Mouse (Mus musculus) CH12.LX (cell line): Measurements from ENCODE around the gene Tcea2. TPM values are rescaled to one million over a fixed set of nuclear protein-coding genes. Genes with fewer than 3 reads are reported as not detected.

Experiments used
- DNase-seq: peaks from one replicate; pipeline ENCODE4 v3.0.0-alpha.2; 2013; ENCODE audit errors: extremely low read depth
- H3K27ac ChIP-seq: 2 replicates; pipeline ENCODE4 v1.5.1; 2012; ENCODE audit warnings: low read depth, mild to moderate bottlenecking, control low read depth, moderate library complexity; ENCODE audit not compliant: insufficient read depth
- H3K27me3 ChIP-seq: replicated peaks from 2 replicates; pipeline ENCODE3; 2012; ENCODE audit warnings: inconsistent platforms
- H3K36me3 ChIP-seq, 2 experiments: replicated peaks in 1 of 2; 2 replicates each; pipeline versions ENCODE3 to v1.6.1; 2012; ENCODE audit warnings: inconsistent platforms in 1 of 2, low read length in 1 of 2, mild to moderate bottlenecking in 1 of 2, mixed read lengths in 1 of 2, moderate library complexity in 1 of 2; ENCODE audit not compliant: control insufficient read depth in 1 of 2, insufficient read depth in 1 of 2
- H3K4me1 ChIP-seq, 2 experiments: 2 replicates each; pipeline ENCODE4 v1.6.1; 2012; ENCODE audit warnings: inconsistent platforms in 1 of 2, moderate library complexity in 1 of 2; ENCODE audit not compliant: insufficient read depth in 2 of 2, control insufficient read depth in 1 of 2
- H3K4me2 ChIP-seq: 2 replicates; pipeline ENCODE4 v1.6.1; 2012; ENCODE audit warnings: low read depth, mild to moderate bottlenecking, control low read depth; ENCODE audit not compliant: poor library complexity, insufficient read depth, severe bottlenecking
- H3K4me3 ChIP-seq, 3 experiments: fragments of 150-350 bp in 1 of 3; sonication (generic) in 1 of 3; replicated peaks in 1 of 3; 2 replicates each; pipeline versions ENCODE3 to v1.5.1; 2011 to 2012; ENCODE audit warnings: low read depth in 2 of 3, low read length in 2 of 3, mild to moderate bottlenecking in 2 of 3, moderate library complexity in 2 of 3, control low read depth in 1 of 3, improper control_type of control experiment in 1 of 3, inconsistent platforms in 1 of 3, mixed read lengths in 1 of 3; ENCODE audit not compliant: poor library complexity in 1 of 3
- H3K79me2 ChIP-seq: replicated peaks from 2 replicates; pipeline ENCODE4 v1.6.1; 2012; ENCODE audit warnings: mild to moderate bottlenecking, moderate library complexity; ENCODE audit not compliant: control insufficient read depth, poor library complexity, insufficient read depth, severe bottlenecking; ENCODE audit errors: extremely low read depth
- H3K9ac ChIP-seq: 2 replicates; pipeline ENCODE4 v1.6.1; 2012; ENCODE audit warnings: low read depth, mild to moderate bottlenecking, control low read depth, moderate library complexity; ENCODE audit not compliant: insufficient read depth
- H3K9me3 ChIP-seq: replicated peaks from 2 replicates; pipeline ENCODE3; 2012; ENCODE audit warnings: low read length, inconsistent platforms, mixed read lengths
- BHLHE40 ChIP-seq: IDR thresholded peaks from 2 replicates; pipeline ENCODE4 v1.6.1; 2011; ENCODE audit warnings: mild to moderate bottlenecking, low read depth, low read length, improper control_type of control experiment
- CHD2 ChIP-seq: IDR thresholded peaks from 2 replicates; pipeline ENCODE4 v1.6.1; 2011; ENCODE audit warnings: low read length, improper control_type of control experiment
- CTCF ChIP-seq, 2 experiments: IDR thresholded peaks in 1 of 2; conservative IDR thresholded peaks in 1 of 2; 2 replicates each; pipeline ENCODE4 v1.5.1; 2011 to 2012; ENCODE audit warnings: low read depth in 2 of 2, low read length in 2 of 2, improper control_type of control experiment in 1 of 2, inconsistent platforms in 1 of 2, mild to moderate bottlenecking in 1 of 2, moderate library complexity in 1 of 2
- E2F4 ChIP-seq: IDR thresholded peaks from 2 replicates; pipeline ENCODE4 v1.6.1; 2011; ENCODE audit warnings: low read depth, low read length, improper control_type of control experiment; ENCODE audit not compliant: insufficient replicate concordance
- ELF1 ChIP-seq: IDR thresholded peaks from 2 replicates; pipeline ENCODE4 v1.6.1; 2014; ENCODE audit warnings: low read depth, mild to moderate bottlenecking, inconsistent platforms, low read length, improper control_type of control experiment
- EP300 ChIP-seq: IDR thresholded peaks from 2 replicates; pipeline ENCODE4 v1.6.1; 2011; ENCODE audit warnings: low read length, improper control_type of control experiment
- ETS1 ChIP-seq: conservative IDR thresholded peaks from 2 replicates; pipeline ENCODE4 v1.6.1; 2012; ENCODE audit warnings: low read depth, mild to moderate bottlenecking, inconsistent platforms, low read length, improper control_type of control experiment, moderate library complexity
- GABPA ChIP-seq: IDR thresholded peaks from 2 replicates; pipeline ENCODE4 v1.6.1; 2012; ENCODE audit warnings: low read depth, low read length, improper control_type of control experiment, inconsistent platforms; ENCODE audit not compliant: insufficient replicate concordance
- HCFC1 ChIP-seq: IDR thresholded peaks from 2 replicates; pipeline ENCODE4 v1.6.1; 2012; ENCODE audit warnings: low read depth, mild to moderate bottlenecking, inconsistent platforms, low read length, improper control_type of control experiment
- IRF4 ChIP-seq: IDR thresholded peaks from 2 replicates; pipeline ENCODE4 v1.6.1; 2014; ENCODE audit warnings: low read depth, mild to moderate bottlenecking, inconsistent platforms, low read length, improper control_type of control experiment
- JUN ChIP-seq: IDR thresholded peaks from 2 replicates; pipeline ENCODE4 v1.6.1; 2011; ENCODE audit warnings: low read depth, mild to moderate bottlenecking, low read length, improper control_type of control experiment, moderate library complexity; ENCODE audit not compliant: insufficient read depth
- JUND ChIP-seq: conservative IDR thresholded peaks from 2 replicates; pipeline ENCODE4 v1.6.1; 2011; ENCODE audit warnings: low read depth, low read length, improper control_type of control experiment
- KAT2A ChIP-seq: IDR thresholded peaks from 2 replicates; pipeline ENCODE4 v1.6.1; 2012; ENCODE audit warnings: low read length, improper control_type of control experiment, inconsistent platforms; ENCODE audit not compliant: insufficient replicate concordance
- MAFK ChIP-seq: IDR thresholded peaks from 2 replicates; pipeline ENCODE4 v1.6.1; 2011; ENCODE audit warnings: low read length, improper control_type of control experiment; ENCODE audit not compliant: insufficient replicate concordance
- MAZ ChIP-seq: IDR thresholded peaks from 2 replicates; pipeline ENCODE4 v1.6.1; 2012; ENCODE audit warnings: low read depth, mild to moderate bottlenecking, inconsistent platforms, low read length, improper control_type of control experiment, moderate library complexity
- MEF2A ChIP-seq: IDR thresholded peaks from 2 replicates; pipeline ENCODE4 v1.6.1; 2014; ENCODE audit warnings: low read depth, mild to moderate bottlenecking, inconsistent platforms, low read length, improper control_type of control experiment, borderline replicate concordance
- MYC ChIP-seq: IDR thresholded peaks from 2 replicates; pipeline ENCODE4 v1.6.1; 2011; ENCODE audit warnings: low read depth, mild to moderate bottlenecking, improper control_type of control experiment, low read length
- NELFE ChIP-seq: IDR thresholded peaks from 2 replicates; pipeline ENCODE4 v1.6.1; 2011; ENCODE audit warnings: low read depth, low read length, improper control_type of control experiment
- NRF1 ChIP-seq: IDR thresholded peaks from 2 replicates; pipeline ENCODE4 v1.6.1; 2014; ENCODE audit warnings: low read depth, mild to moderate bottlenecking, inconsistent platforms, low read length, improper control_type of control experiment, moderate library complexity
- PAX5 ChIP-seq: IDR thresholded peaks from 2 replicates; pipeline ENCODE4 v1.6.1; 2012; ENCODE audit warnings: low read length, inconsistent platforms, mixed read lengths
- POLR2A ChIP-seq: IDR thresholded peaks from 2 replicates; pipeline ENCODE4 v1.6.1; 2011; ENCODE audit warnings: low read depth, mild to moderate bottlenecking, improper control_type of control experiment, low read length
- POLR2AphosphoS2 ChIP-seq: IDR thresholded peaks from 2 replicates; pipeline ENCODE4 v1.6.1; 2011; ENCODE audit warnings: low read depth, low read length, improper control_type of control experiment
- RAD21 ChIP-seq: IDR thresholded peaks from 2 replicates; pipeline ENCODE4 v1.6.1; 2011; ENCODE audit warnings: low read depth, mild to moderate bottlenecking, low read length, improper control_type of control experiment, moderate library complexity
- RCOR1 ChIP-seq: conservative IDR thresholded peaks from 2 replicates; pipeline ENCODE4 v1.6.1; 2012; ENCODE audit warnings: low read depth, mild to moderate bottlenecking, inconsistent platforms, low read length, improper control_type of control experiment
- SMC3 ChIP-seq: IDR thresholded peaks from 2 replicates; pipeline ENCODE4 v1.6.1; 2011; ENCODE audit warnings: low read depth, low read length, improper control_type of control experiment
- TBP ChIP-seq: conservative IDR thresholded peaks from 2 replicates; pipeline ENCODE4 v1.6.1; 2011; ENCODE audit warnings: low read depth, low read length, improper control_type of control experiment
- TCF12 ChIP-seq: IDR thresholded peaks from 2 replicates; pipeline ENCODE4 v1.6.1; 2014; ENCODE audit warnings: low read depth, mild to moderate bottlenecking, inconsistent platforms, low read length, improper control_type of control experiment
- USF2 ChIP-seq: conservative IDR thresholded peaks from 2 replicates; pipeline ENCODE4 v1.6.1; 2011; ENCODE audit warnings: low read depth, low read length, improper control_type of control experiment
- ZC3H11A ChIP-seq: IDR thresholded peaks from 2 replicates; pipeline ENCODE4 v1.6.1; 2012; ENCODE audit warnings: low read depth, mild to moderate bottlenecking, inconsistent platforms, low read length, improper control_type of control experiment
- ZMIZ1 ChIP-seq: IDR thresholded peaks from 2 replicates; pipeline ENCODE4 v1.6.1; 2012; ENCODE audit warnings: low read depth, mild to moderate bottlenecking, inconsistent platforms, low read length, improper control_type of control experiment
- ZNF384 ChIP-seq: IDR thresholded peaks from 2 replicates; pipeline ENCODE4 v1.6.1; 2012; ENCODE audit warnings: low read depth, low read length, improper control_type of control experiment, inconsistent platforms
- dilution Hi-C: fragments of 300-500 bp; cut with MboI; formaldehyde crosslinking; loops from 2 replicates; pipeline ENCODE4 v1.14.3; 2020; ENCODE audit warnings: low sequenced_read_pairs; ENCODE audit not compliant: extremely low pct_unique_long_range_greater_than_20kb, extremely low pct_ligation_motif_present
- in situ Hi-C: fragments of 300-500 bp; cut with MboI; formaldehyde crosslinking; loops from 3 replicates; pipeline ENCODE4 v1.14.3; 2019; ENCODE audit warnings: low sequenced_read_pairs, low pct_ligation_motif_present, low pct_unique_long_range_greater_than_20kb, mixed read lengths
- polyA plus RNA-seq: library from polyadenylated mRNA; unstranded; fragments of >175 nt; gene quantifications from 2 replicates; pipeline ENCODE4 v1.2.1, GENCODE M21; 2012; ENCODE audit warnings: low read depth; ENCODE audit not compliant: insufficient read length
- total RNA-seq, 2 experiments: library from RNA; depleted of rRNA; stranded (reverse); fragments of 300-350 nt in 1 of 2; fragments of >200 nt in 1 of 2; gene quantifications; 2 replicates each; pipeline ENCODE4 v1.2.3; 2012 to 2014

The Tcea2 gene
- total and polyA plus RNA-seq, 3 experiments = 8.8 to 14.4 (median 9.2) TPM

DNA sequence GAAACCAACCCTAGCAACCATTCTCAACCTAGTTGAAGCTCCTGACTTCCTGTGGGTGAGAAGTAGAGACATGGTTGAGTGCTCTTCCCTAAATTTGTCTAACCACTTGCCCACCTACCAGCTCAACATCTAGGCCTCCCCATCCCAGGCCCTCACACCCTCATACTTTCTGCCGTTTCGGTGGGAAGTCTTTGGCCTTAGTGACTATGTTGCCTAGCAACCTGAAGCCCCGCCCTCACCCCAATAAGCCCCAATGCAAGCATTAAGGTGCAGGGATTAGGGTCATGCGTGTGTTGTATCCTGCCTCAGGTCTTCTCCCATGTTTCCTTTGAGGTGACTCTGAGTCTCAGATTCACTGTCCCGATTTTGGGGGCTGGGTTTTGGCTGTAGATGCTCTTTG is 18.1 kb downstream of the Tcea2 start, which contains the start of gene Lkaaear1 (continued):
- TF ChIP-seq BHLHE40 = no peak

GRCm38 (mm10) chr2:181706668-181707067 is 26.6 kb downstream of the Tcea2 start:
- no peak overlapping the region for H3K27ac ChIP-seq
- no peak overlapping the region for H3K4me3 ChIP-seq
- H3K9ac ChIP-seq = no peak overlapping the region
- TF ChIP-seq ZC3H11A (no peak), IRF4 (no peak), USF2 (no peak), MAZ (no peak), ETS1 (no peak), E2F4 (no peak), JUN (no peak), GABPA (no peak), PAX5 (no peak), RCOR1 (no peak), RAD21 (peak; percentile 79), ZNF384 (peak; percentile 75), ZMIZ1 (no peak), JUND (no peak), CHD2 (no peak), MEF2A (no peak), MAFK (no peak), POLR2AphosphoS2 (no peak), MYC (no peak), EP300 (no peak), SMC3 (peak; percentile 53), TCF12 (no peak), KAT2A (no peak), NRF1 (no peak), HCFC1 (no peak), TBP (no peak), CTCF (conservative IDR thresholded peaks at IDR 0.05 in 1 of 2, IDR thresholded peaks at IDR 0.05 in 1 of 2; ENCODE audit: low read depth in 2 of 2, low read length in 2 of 2) (peak; percentile 15 to 79; a peak in 2 of 4 replicates), ELF1 (no peak), NELFE (no peak), POLR2A (no peak), BHLHE40 (no peak)
- dilution Hi-C loops = no loop called here
- in situ Hi-C loops = no loop called here
- peak; percentile 20 for DNase-seq
- H3K79me2 ChIP-seq = no peaks in the 10 kb centered on the region
- H3K9me3 ChIP-seq = no peaks in the 10 kb centered on the region
- H3K4me2 ChIP-seq = no peak overlapping the region
- no peaks in the 10 kb centered on the region for H3K36me3 ChIP-seq
- H3K4me1 ChIP-seq = no peaks in the 10 kb centered on the region
- peaks cover 8% of the 10 kb centered on the region for H3K27me3 ChIP-seq
